Mouse (Mus musculus) 3T3-L1 (cell line): ENCODE measurements at regions not wholly inside any gene's neighbourhood (a gene's known extent, or its start where the extent isn't known, plus 50 kb on each side); places are given as distances from the start of the nearest gene placed in this dataset.

Experiments
- DNase-seq: peaks from one replicate; pipeline ENCODE4 v3.0.0-alpha.2; 2015; ENCODE audit warnings: low read depth, low spot score

DNA sequence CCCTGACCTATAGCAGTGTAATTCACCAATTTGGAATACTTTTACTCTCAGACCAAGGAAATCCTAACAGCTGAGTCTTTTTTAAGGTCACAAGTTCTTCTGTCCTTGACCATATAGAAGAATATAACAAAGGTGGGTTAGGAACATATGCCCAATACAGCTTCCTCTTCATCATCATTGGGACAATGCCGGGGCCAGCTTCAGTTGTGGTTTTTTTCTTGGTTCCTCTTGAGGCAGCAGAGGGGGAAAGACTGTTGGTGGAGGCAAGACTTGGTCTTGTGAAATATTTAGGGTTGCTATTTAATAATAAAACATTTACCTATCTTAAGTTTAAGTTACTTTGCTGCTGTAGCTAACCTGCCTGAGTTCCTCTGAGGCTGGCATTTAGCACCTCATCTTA is 144.8 kb upstream of the Htr1f start:
- DNase-seq, result no peak

DNA sequence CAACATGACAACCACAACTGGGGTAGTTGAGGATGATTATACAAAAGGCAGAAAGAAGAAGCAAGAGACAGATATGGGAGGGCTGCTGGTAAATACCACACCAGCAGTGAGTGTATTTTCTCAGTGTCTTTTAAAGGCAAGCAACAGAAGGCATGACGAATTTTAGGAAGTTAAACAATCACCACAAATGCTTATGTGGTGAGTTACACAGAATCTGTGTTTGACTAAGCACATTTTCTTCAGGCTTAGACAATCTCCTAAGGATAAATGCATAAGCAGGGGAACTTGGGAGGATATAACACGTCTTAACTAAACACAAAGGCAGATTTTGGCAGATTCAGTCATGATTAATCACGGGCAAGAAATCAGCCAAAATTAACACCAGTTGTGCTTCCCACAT is 141.8 kb upstream of the Htr1f start:
- DNase-seq, result peak; percentile 74

DNA sequence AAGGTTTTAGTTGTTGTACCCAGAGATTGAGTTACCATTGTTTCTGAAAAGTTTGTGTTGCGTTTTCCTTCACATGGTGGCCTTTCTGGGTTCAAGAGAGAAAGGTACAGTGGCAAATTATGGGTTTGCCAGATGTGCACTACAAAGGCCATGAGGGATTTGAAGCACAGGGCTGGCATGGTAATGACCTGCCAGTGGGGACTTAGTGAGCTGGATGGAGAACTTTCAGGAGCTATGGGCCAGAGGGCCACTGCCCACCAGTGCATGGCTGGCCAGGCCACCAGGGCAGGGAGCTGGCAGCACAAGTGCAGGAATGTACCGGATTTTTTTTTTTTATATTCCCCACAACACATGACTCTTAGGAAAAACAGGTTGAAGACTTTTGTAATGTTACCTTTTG is 128.8 kb upstream of the Htr1f start:
- DNase-seq, result no peak

GRCm38 (mm10) chr16:65233964-65234363 is 128.3 kb upstream of the Htr1f start:
- DNase-seq, result peak; percentile 62

DNA sequence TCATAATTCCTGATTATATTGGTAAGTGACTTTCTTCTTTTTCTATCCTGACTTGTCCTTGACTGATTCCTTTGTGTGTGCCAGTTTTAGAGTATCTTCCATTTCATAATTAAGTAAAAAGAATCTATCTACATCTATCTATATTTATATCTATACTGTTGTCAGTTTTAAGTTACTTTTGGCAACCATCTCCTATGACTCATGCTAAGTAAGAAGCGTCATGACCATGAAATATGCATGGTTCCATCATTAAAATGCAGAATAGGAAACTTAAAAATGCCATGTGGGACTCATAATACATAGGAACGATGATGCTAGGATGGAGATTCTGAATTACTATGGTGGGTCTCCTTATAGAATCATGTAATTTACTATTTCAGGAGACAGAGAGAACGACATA is 113.8 kb upstream of the Htr1f start:
- DNase-seq, result peak; percentile 51

DNA sequence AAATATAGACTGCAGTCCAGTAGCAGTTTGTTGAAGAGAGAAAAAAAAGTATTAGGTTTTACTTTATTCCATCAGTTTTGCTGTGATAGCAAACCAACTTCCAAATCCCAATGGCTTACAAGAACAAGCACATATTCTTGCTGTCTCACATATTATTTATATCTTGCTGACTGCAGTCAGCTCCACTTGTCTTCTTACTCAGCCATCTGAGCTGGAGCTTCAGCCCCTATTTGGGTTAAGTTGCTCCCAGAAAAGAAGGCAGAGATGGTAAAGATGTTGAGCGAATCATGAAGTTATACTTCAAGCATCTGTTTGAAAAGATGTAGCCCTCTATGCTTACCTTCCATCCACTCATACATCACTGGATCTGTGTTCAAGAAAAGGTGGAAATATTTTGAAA is 106.7 kb upstream of the Htr1f start:
- no peak for DNase-seq

DNA sequence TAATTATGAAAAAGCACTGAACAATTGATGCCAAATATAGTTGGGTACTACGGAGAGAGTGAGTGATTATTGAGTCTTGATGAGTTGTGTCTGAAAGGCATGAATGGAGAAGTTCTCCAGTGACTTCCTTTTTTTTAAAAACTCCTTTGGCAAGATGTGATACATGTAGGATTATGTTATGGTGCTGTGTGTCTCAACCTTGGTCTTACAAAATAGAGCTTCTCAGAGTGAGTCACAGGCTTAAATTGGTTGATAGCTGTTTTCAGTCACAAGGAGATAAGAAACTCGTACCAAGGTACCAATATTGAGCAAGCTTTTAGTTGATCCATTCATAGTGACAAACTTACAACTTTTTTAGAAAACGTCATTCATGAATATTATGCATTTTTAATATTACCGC is 95.7 kb upstream of the Htr1f start:
- no peak for DNase-seq

DNA sequence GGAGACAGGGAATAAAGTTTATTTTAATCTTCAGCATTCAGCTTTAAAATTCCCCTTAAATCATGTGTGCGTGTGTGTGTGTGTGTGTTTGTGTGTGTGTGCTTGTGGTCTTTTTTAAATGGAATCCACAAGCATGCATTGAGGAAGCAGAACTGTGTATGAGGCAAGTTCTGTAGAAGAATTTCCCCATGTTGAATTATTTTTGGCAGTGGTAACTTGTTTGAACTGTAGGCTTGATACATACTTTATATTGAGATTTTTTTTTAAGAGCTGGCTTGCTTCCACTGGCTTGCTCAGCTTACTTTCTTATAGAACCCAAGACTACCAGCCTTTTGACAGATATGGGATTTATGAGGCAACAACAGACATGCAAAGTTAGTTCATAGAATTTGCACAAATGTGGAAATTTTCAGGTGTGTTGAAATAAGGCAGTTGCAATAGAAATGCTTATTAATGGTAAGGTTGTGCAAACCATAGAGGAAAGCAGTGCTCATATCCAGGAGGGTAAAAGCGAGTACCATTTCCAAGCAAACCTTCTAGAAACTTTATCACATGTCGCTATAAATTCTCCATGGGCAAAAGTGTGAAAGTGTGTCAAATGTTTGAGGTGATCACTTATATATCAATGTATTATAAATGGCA is 91.7 kb upstream of the Htr1f start:
- peak; percentile 58 for DNase-seq

DNA sequence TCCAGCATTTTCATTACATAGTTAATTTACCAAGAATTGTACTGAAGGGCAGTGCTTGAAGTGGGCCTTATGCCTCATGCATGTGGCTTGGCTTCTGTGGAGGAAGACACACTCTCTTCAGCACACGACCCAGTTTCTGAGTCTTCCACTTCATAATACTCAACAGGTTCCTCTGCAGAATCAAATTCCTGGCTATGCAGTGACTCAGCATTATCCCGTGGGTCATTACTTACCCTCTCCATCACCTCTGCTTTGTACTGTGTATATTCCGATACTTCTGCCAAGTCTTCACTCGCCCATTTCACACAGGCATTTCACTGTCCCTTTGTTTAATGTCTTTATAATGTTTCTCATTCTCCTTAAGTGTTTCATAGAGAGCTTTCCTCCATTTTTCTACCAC is 90.1 kb upstream of the Htr1f start:
- DNase-seq, result peak; percentile 74

DNA sequence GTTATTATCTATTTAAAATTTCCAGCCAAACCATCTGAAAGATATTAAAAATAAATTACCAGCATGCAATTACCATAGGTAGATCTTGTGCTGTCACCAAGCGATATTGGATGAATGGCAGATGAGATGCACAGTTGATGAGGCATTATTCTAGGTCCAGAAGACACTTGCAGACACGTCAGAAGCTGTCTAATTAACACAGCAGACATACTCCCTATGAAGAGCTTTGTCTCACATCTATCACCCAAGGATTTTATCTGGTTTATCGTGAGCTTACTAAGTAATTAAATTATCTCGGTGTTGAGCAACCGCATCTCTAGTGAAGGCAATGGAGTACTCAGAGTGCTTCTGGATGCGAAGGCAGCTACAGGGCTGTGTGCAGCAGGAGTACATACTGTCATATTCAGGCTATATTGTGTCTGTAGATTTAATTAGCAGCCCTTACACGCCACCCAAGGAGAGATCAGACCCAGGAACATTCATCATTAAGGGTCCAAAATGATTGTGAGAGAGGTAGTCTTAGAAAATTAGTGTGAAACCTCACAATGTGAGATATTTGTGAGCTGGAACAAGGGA is 86.0 kb upstream of the Htr1f start:
- DNase-seq, result no peak

DNA sequence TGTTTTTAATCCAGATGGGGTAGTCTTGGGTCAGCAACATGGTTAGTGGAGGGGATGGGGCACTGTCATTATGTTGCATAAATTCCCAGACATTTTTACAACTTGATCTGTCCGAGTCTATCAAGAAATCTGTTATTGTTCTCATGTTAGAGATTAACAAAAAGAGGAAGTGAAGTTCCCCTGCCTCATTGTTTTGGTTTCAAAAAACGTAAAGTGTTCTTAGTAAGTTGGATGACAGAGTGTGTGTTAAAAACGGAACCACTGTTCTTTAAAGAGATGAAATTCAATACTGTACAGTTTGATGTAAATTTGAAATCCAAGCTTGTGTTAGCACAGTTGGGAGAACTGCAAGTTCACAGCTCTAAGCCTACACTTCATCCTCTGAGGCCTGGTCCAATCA is 68.9 kb upstream of the Htr1f start:
- DNase-seq, result no peak

DNA sequence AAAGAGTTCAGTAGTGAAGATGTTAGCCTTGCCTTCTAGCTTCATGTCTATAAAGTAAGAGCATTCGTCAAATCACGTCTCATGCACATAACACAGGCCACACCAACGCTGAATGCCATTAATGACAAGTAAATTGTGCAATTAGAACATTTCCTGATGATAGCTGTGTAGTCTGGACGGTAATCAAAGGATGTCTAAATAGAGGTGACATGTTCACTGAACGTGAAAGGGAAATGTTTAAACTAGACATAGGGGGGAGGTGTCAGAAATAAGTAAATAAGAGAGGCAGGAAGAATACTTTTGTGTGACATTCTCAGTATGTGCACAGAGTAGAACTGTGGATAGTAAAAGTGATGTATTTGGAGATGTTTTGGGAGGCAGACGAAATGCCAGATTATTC is 61.5 kb upstream of the Htr1f start:
- DNase-seq, result no peak

DNA sequence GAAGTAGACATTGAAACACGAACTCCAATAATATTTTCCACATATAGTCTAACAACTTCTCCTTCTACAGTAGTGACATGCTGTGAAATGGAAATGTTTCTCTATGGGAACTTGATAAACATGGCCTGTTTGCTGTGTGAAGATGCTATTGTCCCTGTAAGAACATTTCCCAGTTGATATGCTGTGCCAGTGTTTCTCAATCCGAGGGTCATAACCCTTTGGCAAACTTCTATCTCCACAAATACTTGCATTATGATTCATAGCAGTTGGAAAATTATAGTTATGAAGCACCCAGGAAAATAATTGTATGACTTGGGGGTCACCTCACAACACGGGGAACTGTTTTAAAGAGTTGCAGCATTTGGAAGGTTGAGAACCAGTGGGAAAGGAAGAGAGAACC is 57.1 kb upstream of the Htr1f start:
- DNase-seq, result peak; percentile 59

DNA sequence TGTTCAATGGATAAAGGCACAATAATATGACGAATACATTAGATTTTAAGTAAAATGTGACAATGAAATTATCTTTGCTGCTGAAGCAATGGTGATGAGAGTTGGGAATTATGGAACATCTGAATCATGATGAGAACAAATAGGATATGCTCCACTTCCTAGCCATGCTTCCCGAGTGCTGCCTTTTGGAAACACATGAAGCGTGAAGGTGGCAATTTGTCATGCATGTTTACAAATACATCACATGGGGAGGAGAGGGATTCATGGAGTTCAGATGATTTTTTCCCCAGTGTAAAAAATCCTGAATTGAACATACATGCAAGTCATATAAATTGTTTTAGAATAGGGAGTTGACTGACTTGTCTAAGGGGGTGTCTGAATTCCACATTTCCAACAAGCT is 54.6 kb upstream of the Htr1f start:
- no peak for DNase-seq

DNA sequence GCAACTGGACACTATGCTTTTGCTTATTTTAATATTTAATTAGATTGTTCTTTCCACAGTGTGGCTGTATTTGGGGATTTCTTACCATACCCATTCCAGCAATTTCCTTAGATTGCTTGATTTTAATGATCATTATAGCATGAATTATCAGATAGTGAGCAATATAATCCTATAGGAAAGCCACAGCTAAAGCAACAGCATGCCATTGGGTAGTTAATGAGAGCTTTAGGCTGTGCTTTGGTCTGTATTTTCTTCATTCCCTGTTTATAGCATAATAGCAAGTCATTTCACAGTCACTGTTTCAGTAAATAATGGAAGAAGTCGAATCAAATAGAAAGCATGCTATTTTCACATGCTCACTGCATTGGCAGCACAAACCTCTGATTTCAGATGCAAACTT is 49.9 kb upstream of the Htr1f start:
- DNase-seq, result no peak
